Comparison of ENCODE assay signal across 19 mouse cellular contexts in genomic region chr17:74088016-74088415, GRCm38 (mm10). TPM values are rescaled to one million over a fixed set of nuclear protein-coding genes. Genes with fewer than 3 reads are reported as not detected.
"Had no signal": no experiment of that assay in that cellular context is flagged by ENCODE, and none has a peak within 500 bp of the region (broad histone marks: within the 10 kb centered on the region; RNA-seq: fewer than 3 reads in every experiment).

No protein-coding gene starts in this region.

- DNase-seq: kidney, adult 8-10 months; kidney, postnatal 25 days; layer of hippocampus, postnatal 36 days; lung, adult 2 months; lung, postnatal 36 days; retina, postnatal 1 day; right cerebral cortex, postnatal 4 days; spleen, adult 18-20 months; thymus, adult 2 months; thymus, postnatal 4 days had no signal

- H3K4me3 ChIP-seq: limb, embryonic 13.5 days; midbrain, embryonic 13.5 days; neural tube, embryonic 15.5 days; stomach, embryonic 15.5 days had no signal

- H3K4me1 ChIP-seq: limb, embryonic 13.5 days; midbrain, embryonic 13.5 days; neural tube, embryonic 15.5 days; stomach, embryonic 15.5 days had no signal

- H3K27ac ChIP-seq: limb, embryonic 13.5 days; liver, embryonic 14.5 days; midbrain, embryonic 13.5 days; neural tube, embryonic 15.5 days; stomach, embryonic 15.5 days had no signal

RNA-seq across cellular contexts. Expression of gene Srd5a2, which starts 40.3 kb away (rescaled TPM):
- total RNA-seq: layer of hippocampus, postnatal 36 days; left cerebral cortex, postnatal 25 days; megakaryocyte progenitor cell, adult 5-6 weeks; midbrain, postnatal 0 days had no signal
- polyA plus RNA-seq: lung, adult 2 months; lung, postnatal 0 days; midbrain, embryonic 13.5 days; midbrain, postnatal 0 days; stomach, embryonic 15.5 days had no signal
